Mouse (Mus musculus) heart, embryonic 14.5 days (tissue): ENCODE measurements at regions not wholly inside any gene's neighbourhood (a gene's known extent, or its start where the extent isn't known, plus 50 kb on each side); places are given as distances from the start of the nearest gene placed in this dataset.

Source experiments
- ATAC-seq: fragments of 200-750 bp; cut with Nextera tagmentation; 2 replicates; pipeline ENCODE4 v1.8.0; 2017; ENCODE audit warnings: low read depth, moderate TSS enrichment; ENCODE audit not compliant: insufficient number of reproducible peaks, insufficient read depth, low FRiP score
- H3K27ac ChIP-seq, 2 experiments: fragments of 200-500 bp in 1 of 2; fragments of 300-500 bp in 1 of 2; sonication (generic) in 1 of 2; replicated peaks in 1 of 2; 2 replicates each; pipeline ENCODE4 v1.5.1; 2012 to 2014; ENCODE audit warnings: low read depth in 2 of 2, low read length in 2 of 2, control low read depth in 1 of 2, mild to moderate bottlenecking in 1 of 2, mixed read lengths in 1 of 2; ENCODE audit not compliant: control insufficient read depth in 1 of 2, insufficient read depth in 1 of 2
- H3K27me3 ChIP-seq: fragments of 300-500 bp; sonication (generic); 2 replicates; pipeline ENCODE4 v1.6.1; 2014; ENCODE audit warnings: mild to moderate bottlenecking, low read length, control low read depth; ENCODE audit not compliant: control insufficient read depth, insufficient read depth
- H3K36me3 ChIP-seq: fragments of 300-500 bp; sonication (generic); 2 replicates; pipeline ENCODE4 v1.6.1; 2014; ENCODE audit warnings: mild to moderate bottlenecking, control low read depth, low read length, mixed read lengths; ENCODE audit not compliant: control insufficient read depth, insufficient read depth
- H3K4me1 ChIP-seq, 2 experiments: fragments of 200-500 bp in 1 of 2; fragments of 300-500 bp in 1 of 2; sonication (generic) in 1 of 2; 2 replicates each; pipeline ENCODE4 v1.6.1; 2012 to 2014; ENCODE audit warnings: low read length in 2 of 2, control low read depth in 1 of 2, mixed read lengths in 1 of 2; ENCODE audit not compliant: control insufficient read depth in 2 of 2, insufficient read depth in 2 of 2
- H3K4me2 ChIP-seq: fragments of 300-500 bp; sonication (generic); 2 replicates; pipeline ENCODE4 v1.6.1; 2014; ENCODE audit warnings: mild to moderate bottlenecking, low read length
- H3K4me3 ChIP-seq, 2 experiments: fragments of 200-500 bp in 1 of 2; fragments of 300-500 bp in 1 of 2; sonication (generic) in 1 of 2; 2 replicates each; pipeline ENCODE4 v1.5.1; 2012 to 2014; ENCODE audit warnings: low read length in 2 of 2, mild to moderate bottlenecking in 2 of 2, control low read depth in 1 of 2, low read depth in 1 of 2, moderate library complexity in 1 of 2; ENCODE audit not compliant: control insufficient read depth in 1 of 2, insufficient read depth in 1 of 2
- H3K9ac ChIP-seq: fragments of 300-500 bp; sonication (generic); 2 replicates; pipeline ENCODE4 v1.6.1; 2014; ENCODE audit warnings: mild to moderate bottlenecking, low read length
- H3K9me3 ChIP-seq: fragments of 300-500 bp; sonication (generic); 2 replicates; pipeline ENCODE4 v1.6.1; 2016; ENCODE audit warnings: low read length, control low read depth; ENCODE audit not compliant: control insufficient read depth
- WGBS: fragments of 180-500 bp; shearing (Covaris S2); extraction: QIAGEN DNeasy Blood & Tissue Kit; methylation state at CpG from one replicate; pipeline ENCODE4 v1.1.7; 2014; 5-methylcytosine and 5-hydroxymethylcytosine counted together

GRCm38 (mm10) chr1:105070661-105071455, 285.7 kb downstream of the Rnf152 start:
- no peaks in the 10 kb centered on the region for H3K9me3 ChIP-seq
- ATAC-seq = no peak
- no peak overlapping the region for H3K27ac ChIP-seq
- H3K4me3 ChIP-seq = no peak overlapping the region
- H3K36me3 ChIP-seq = no peaks in the 10 kb centered on the region
- H3K27me3 ChIP-seq = no peaks in the 10 kb centered on the region
- no peak overlapping the region for H3K4me2 ChIP-seq
- 60% methylated on average over 3 of the region's 3 CpGs for WGBS
- no peaks in the 10 kb centered on the region for H3K4me1 ChIP-seq
- H3K9ac ChIP-seq = no peak overlapping the region

- no peaks in the 10 kb centered on the region for H3K36me3 ChIP-seq
- no peaks in the 10 kb centered on the region for H3K4me1 ChIP-seq
- no peak for ATAC-seq
- H3K4me3 ChIP-seq = no peak overlapping the region
- H3K9ac ChIP-seq = no peak overlapping the region
- H3K27me3 ChIP-seq = no peaks in the 10 kb centered on the region
- no peak overlapping the region for H3K4me2 ChIP-seq
- H3K9me3 ChIP-seq = no peaks in the 10 kb centered on the region
- no peak overlapping the region for H3K27ac ChIP-seq
- 70% methylated on average over 4 of the region's 4 CpGs for WGBS
Observed at GRCm38 (mm10) chr1:105067902-105068301, 288.6 kb downstream of the Rnf152 start.

- no peaks in the 10 kb centered on the region for H3K9me3 ChIP-seq
- no peak overlapping the region for H3K4me3 ChIP-seq
- ATAC-seq = no peak
- H3K27ac ChIP-seq = no peak overlapping the region
- H3K4me1 ChIP-seq = no peaks in the 10 kb centered on the region
- no peak overlapping the region for H3K9ac ChIP-seq
- no peak overlapping the region for H3K4me2 ChIP-seq
- no peaks in the 10 kb centered on the region for H3K27me3 ChIP-seq
- 77% methylated on average over 4 of the region's 4 CpGs for WGBS
- no peaks in the 10 kb centered on the region for H3K36me3 ChIP-seq
Observed at GRCm38 (mm10) chr1:105067049-105067795, 289.3 kb downstream of the Rnf152 start.

- no peak for ATAC-seq
- Histone ChIP-seq H3K27me3 (no peaks in the 10 kb centered on the region), H3K4me3 (no peak overlapping the region), H3K27ac (no peak overlapping the region), H3K9ac (no peak overlapping the region), H3K9me3 (no peaks in the 10 kb centered on the region), H3K4me2 (no peak overlapping the region), H3K36me3 (no peaks in the 10 kb centered on the region), H3K4me1 (no peaks in the 10 kb centered on the region)
- WGBS = 86% methylated on average over 10 of the region's 10 CpGs
Observed at GRCm38 (mm10) chr1:105050584-105051363, 282.4 kb downstream of the Cdh20 start.
